ENCODE assay signal across 9 mouse cellular contexts in genomic region chr17:29711745-29712431, GRCm38 (mm10). TPM values are rescaled to one million over a fixed set of nuclear protein-coding genes. Genes with fewer than 3 reads are reported as not detected.
DNase-seq lines count a peak whose midpoint lies in the region; ATAC-seq lines count a peak whose summit lies in the region.
"Had no signal": no experiment of that assay in that cellular context is flagged by ENCODE, and none has a peak within 500 bp of the region (broad histone marks: within the 10 kb centered on the region; RNA-seq: fewer than 3 reads in every experiment).

No protein-coding gene starts in this region.

- peaks cover 55% of the 10 kb centered on the region for H3K4me1 ChIP-seq in heart, embryonic 15.5 days (replicated peaks)
- H3K4me1 ChIP-seq in neural tube, embryonic 13.5 days (replicated peaks): peaks cover 79% of the 10 kb centered on the region
- peaks cover 77% of the 10 kb centered on the region for H3K4me1 ChIP-seq in limb, embryonic 10.5 days

- no peak overlapping the region for H3K4me2 ChIP-seq in heart, embryonic 15.5 days
- H3K4me2 ChIP-seq in neural tube, embryonic 13.5 days: no peak overlapping the region

- WGBS in heart, embryonic 15.5 days: 54% methylated on average over 8 of the region's 8 CpGs
- 56% methylated on average over 8 of the region's 8 CpGs for WGBS in neural tube, embryonic 13.5 days
- WGBS in limb, embryonic 10.5 days: 58% methylated on average over 8 of the region's 8 CpGs

- H3K4me3 ChIP-seq in heart, embryonic 15.5 days: no peak overlapping the region
- no peak overlapping the region for H3K4me3 ChIP-seq in neural tube, embryonic 13.5 days
- H3K4me3 ChIP-seq in limb, embryonic 10.5 days: no peak overlapping the region

- no peak for ATAC-seq in heart, embryonic 15.5 days (replicated peaks; ENCODE audit: insufficient number of reproducible peaks, insufficient read depth, low FRiP score, low read depth)
- no peak for ATAC-seq in neural tube, embryonic 13.5 days (ENCODE audit: low read depth)

- no peak for DNase-seq in heart, postnatal 10 days
- no peak for DNase-seq in neural tube, embryonic 10.5 days (ENCODE audit: extremely low spot score, low spot score)
- no peak for DNase-seq in limb, embryonic 10.5 days (ENCODE audit: low spot score)
- peak; percentile 36 for DNase-seq in splenic B cell, adult 2 months (ENCODE audit: low read depth, low spot score)
- DNase-seq in adrenal gland, adult (ENCODE audit: inconsistent age in 2 of 2, low spot score in 1 of 2): no peak
- no peak for DNase-seq in urinary bladder, postnatal 25 days (ENCODE audit: low spot score)
- DNase-seq: heart, postnatal 4 days had no signal

- H3K36me3 ChIP-seq in heart, embryonic 15.5 days: no peaks in the 10 kb centered on the region
- no peaks in the 10 kb centered on the region for H3K36me3 ChIP-seq in neural tube, embryonic 13.5 days
- H3K36me3 ChIP-seq in limb, embryonic 10.5 days: peaks cover 16% of the 10 kb centered on the region
- H3K36me3 ChIP-seq in splenic B cell, adult 2 months (ENCODE audit: control insufficient read depth, insufficient read depth, low read length, poor library complexity, severe bottlenecking): no peaks in the 10 kb centered on the region

- no peak overlapping the region for H3K9ac ChIP-seq in heart, embryonic 15.5 days
- no peak overlapping the region for H3K9ac ChIP-seq in neural tube, embryonic 13.5 days

- H3K27me3 ChIP-seq in heart, embryonic 15.5 days: no peaks in the 10 kb centered on the region
- H3K27me3 ChIP-seq in neural tube, embryonic 13.5 days: no peaks in the 10 kb centered on the region
- no peaks in the 10 kb centered on the region for H3K27me3 ChIP-seq in limb, embryonic 10.5 days (ENCODE audit: low read depth, poor library complexity, severe bottlenecking)
- no peaks in the 10 kb centered on the region for H3K27me3 ChIP-seq in splenic B cell, adult 2 months (ENCODE audit: control insufficient read depth, insufficient read depth, low read length, poor library complexity, severe bottlenecking)

- peak overlapping the region; percentile 0; the same call in 1 of the 2 replicates for H3K27ac ChIP-seq in heart, embryonic 15.5 days
- H3K27ac ChIP-seq in neural tube, embryonic 13.5 days (replicated peaks): peak overlapping the region; percentile 82
- peak overlapping the region; percentile 37 for H3K27ac ChIP-seq in limb, embryonic 10.5 days

- H3K9me3 ChIP-seq in heart, embryonic 15.5 days (replicated peaks): no peaks in the 10 kb centered on the region
- no peaks in the 10 kb centered on the region for H3K9me3 ChIP-seq in neural tube, embryonic 13.5 days
- H3K9me3 ChIP-seq in limb, embryonic 10.5 days (replicated peaks): no peaks in the 10 kb centered on the region

- intact Hi-C loops in heart, postnatal 10 days (cut with DNase I): no loop called here

RNA-seq across cellular contexts. Expression of gene Ccdc167, which starts 5.0 kb away (rescaled TPM):
- 10.3 and 12.5 TPM in 2 replicates for polyA plus RNA-seq in heart, embryonic 15.5 days (2015; fragmentation: Nextera tagmentation; extraction: Ambion mirVana)
- total RNA-seq in heart, postnatal 10 days (2021): 10 to 100 TPM; 15.9 to 17.1 TPM
- polyA plus RNA-seq in neural tube, embryonic 13.5 days (2015; fragmentation: Nextera tagmentation; extraction: Ambion mirVana): 12.4 and 13.0 TPM in 2 replicates
- 16.2 and 21.4 TPM in 2 replicates for polyA plus RNA-seq in limb, embryonic 10.5 days (2016; fragmentation: Nextera tagmentation; extraction: Ambion mirVana)

RNA-seq across cellular contexts. Expression of gene Cmtr1, which starts 51.5 kb away (rescaled TPM):
- polyA plus RNA-seq in heart, embryonic 15.5 days (2015; fragmentation: Nextera tagmentation; extraction: Ambion mirVana): 78.3 and 88.5 TPM in 2 replicates
- 10 to 100 TPM; 59.5 to 63.4 TPM for total RNA-seq in heart, postnatal 10 days (2021)
- polyA plus RNA-seq in neural tube, embryonic 13.5 days (2015; fragmentation: Nextera tagmentation; extraction: Ambion mirVana): 127 and 131 TPM in 2 replicates
- 124 and 134 TPM in 2 replicates for polyA plus RNA-seq in limb, embryonic 10.5 days (2016; fragmentation: Nextera tagmentation; extraction: Ambion mirVana)

Comparison
In these comparisons a context has a peak if more than half of its experiments do, and no peak if none do; other contexts are left out.
1. H3K27ac ChIP-seq: peak in every context shown above with its lines; median percentile 82 in neural tube, embryonic 13.5 days; 37 in limb, embryonic 10.5 days; 0 in heart, embryonic 15.5 days.